Mouse (Mus musculus): ENCODE results near the gene Rai14. TPM values are rescaled to one million over a fixed set of nuclear protein-coding genes. Genes with fewer than 3 reads are reported as not detected.

The Rai14 gene
- polyA plus RNA-seq, 1 experiment from 2014 or later, result 64.1 TPM

DNA sequence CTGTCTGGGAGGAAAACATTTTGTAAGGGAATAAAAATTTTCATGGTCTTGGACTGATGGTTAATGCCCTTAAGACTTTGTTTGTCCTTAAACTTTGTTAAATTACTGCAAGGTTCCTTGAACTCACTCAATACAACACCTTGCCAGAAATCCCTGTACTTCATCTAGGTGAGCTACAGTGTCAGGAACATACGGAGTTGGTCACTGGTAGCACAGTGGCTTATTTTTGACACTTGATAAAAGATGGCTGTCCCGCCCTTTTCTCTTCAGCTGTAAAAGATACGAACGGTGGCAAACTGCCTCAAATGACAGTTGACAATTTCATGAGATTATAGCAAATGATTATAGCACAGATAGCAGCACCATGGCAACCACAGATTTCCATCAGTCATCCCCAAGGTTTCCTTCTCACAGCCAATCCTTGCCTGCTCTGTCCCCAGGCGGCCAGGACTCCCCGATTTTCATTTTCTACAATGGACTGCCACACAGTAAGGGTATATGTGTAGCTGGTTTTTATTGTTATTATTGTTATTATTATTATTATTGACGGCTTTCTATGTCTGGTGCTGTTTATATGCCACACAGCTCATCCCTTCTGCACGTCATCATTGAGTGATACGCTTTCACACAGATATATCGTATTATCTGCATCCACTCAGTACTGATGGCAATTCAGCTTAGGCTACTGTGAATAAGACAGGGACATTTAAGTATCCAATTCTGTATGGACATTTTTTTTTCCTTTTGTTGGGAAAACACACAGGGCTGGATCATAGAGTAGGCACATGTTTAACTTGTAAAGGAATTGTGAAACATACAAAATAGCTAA lies 129.9 kb downstream of the Rai14 start:
- Histone ChIP-seq H3K4me3 (replicated peaks) (no peak overlapping the region), H3K36me3 (peaks cover 41% of the 10 kb centered on the region), H3K9me3 (no peaks in the 10 kb centered on the region), H3K4me1 (replicated peaks) (no peaks in the 10 kb centered on the region), H3K9ac (replicated peaks) (no peak overlapping the region), H3K27ac (no peak overlapping the region), H3K4me2 (no peak overlapping the region), H3K27me3 (no peaks in the 10 kb centered on the region)
- 88% methylated on average over 10 of the region's 10 CpGs for WGBS
- no peak for ATAC-seq (ENCODE audit: insufficient number of reproducible peaks, insufficient read depth, low FRiP score, low TSS enrichment, low read depth)

DNA sequence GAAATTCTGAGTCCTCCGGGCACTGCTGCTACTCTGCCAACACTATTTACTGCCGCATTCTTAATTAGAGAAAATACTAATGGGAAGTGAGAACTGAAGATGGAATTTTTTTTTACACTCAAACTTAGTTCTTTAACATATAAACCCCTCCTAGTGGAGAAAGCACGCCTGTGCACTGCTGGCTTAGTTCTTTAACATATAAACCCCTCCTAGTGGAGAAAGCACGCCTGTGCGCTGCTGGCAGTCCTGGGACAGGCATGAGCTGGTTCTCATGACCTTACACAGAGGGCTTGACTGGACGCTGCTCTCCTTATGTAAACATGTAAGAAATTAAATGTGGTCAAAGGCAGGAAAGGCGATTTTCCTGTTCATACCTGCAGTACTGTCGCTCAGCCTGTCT lies 131.0 kb downstream of the Rai14 start:
- H3K4me3 ChIP-seq (replicated peaks), result no peak overlapping the region
- peak; percentile 79; the same call in 1 of the 2 replicates for ATAC-seq (ENCODE audit: insufficient number of reproducible peaks, insufficient read depth, low FRiP score, low TSS enrichment, low read depth)
- H3K4me2 ChIP-seq, result no peak overlapping the region
- no peaks in the 10 kb centered on the region for H3K9me3 ChIP-seq
- no peaks in the 10 kb centered on the region for H3K27me3 ChIP-seq
- no peak overlapping the region for H3K27ac ChIP-seq
- H3K9ac ChIP-seq (replicated peaks), result no peak overlapping the region
- WGBS, result 52% methylated on average over 8 of the region's 8 CpGs
- H3K36me3 ChIP-seq, result peaks cover 39% of the 10 kb centered on the region
- no peaks in the 10 kb centered on the region for H3K4me1 ChIP-seq (replicated peaks)

DNA sequence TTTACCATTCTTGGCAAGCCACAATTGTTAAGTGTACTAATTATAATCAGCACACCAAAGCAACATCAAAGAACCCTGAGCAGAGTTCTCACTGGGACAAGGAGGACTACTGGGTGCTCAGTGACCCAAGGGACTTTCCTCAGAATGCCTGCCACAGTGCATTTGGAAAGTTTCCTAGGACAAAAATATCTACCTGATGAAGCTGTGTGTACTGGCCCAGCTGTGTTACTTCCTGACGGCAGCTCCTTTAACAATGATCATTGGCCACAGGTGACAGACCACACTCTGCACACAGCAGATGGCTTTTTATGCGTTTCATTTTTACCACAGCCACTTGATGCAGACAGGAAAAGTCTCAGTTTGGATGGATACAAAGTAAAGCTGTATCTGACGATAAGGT lies 135.3 kb downstream of the Rai14 start:
- WGBS, result 83% methylated on average over 3 of the region's 3 CpGs
- H3K4me1 ChIP-seq (replicated peaks), result no peaks in the 10 kb centered on the region
- H3K9ac ChIP-seq (replicated peaks), result no peak overlapping the region
- H3K9me3 ChIP-seq, result no peaks in the 10 kb centered on the region
- no peak overlapping the region for H3K27ac ChIP-seq
- H3K4me2 ChIP-seq, result no peak overlapping the region
- no peaks in the 10 kb centered on the region for H3K27me3 ChIP-seq
- no peak for ATAC-seq (ENCODE audit: insufficient number of reproducible peaks, insufficient read depth, low FRiP score, low TSS enrichment, low read depth)
- peaks cover 55% of the 10 kb centered on the region for H3K36me3 ChIP-seq
- H3K4me3 ChIP-seq (replicated peaks), result no peak overlapping the region

DNA sequence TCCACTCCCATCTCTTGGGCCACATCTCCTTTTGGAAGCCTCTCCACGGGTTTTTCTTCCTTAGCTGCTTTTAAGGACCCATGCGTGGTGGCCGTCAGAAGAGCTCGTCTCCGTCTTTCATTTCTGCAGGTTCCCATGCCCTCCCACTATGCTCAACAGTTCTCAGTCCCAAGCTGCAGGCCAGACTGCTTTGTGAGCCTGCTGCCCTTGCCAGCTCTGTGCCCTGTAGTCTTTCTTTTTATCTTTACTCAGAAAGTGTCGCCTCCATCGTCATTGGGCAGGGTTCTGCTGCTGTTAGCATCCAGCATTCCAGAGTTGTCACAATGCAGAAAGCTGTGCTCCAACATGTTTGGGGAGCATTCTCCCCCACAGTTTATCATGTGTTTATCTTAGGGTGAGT lies 147.9 kb downstream of the Rai14 start:
- Histone ChIP-seq H3K9ac (replicated peaks) (no peak overlapping the region), H3K4me1 (replicated peaks) (no peaks in the 10 kb centered on the region), H3K4me2 (no peak overlapping the region), H3K36me3 (peaks cover 43% of the 10 kb centered on the region), H3K27ac (no peak overlapping the region), H3K4me3 (replicated peaks) (no peak overlapping the region), H3K9me3 (no peaks in the 10 kb centered on the region), H3K27me3 (no peaks in the 10 kb centered on the region)
- 87% methylated on average over 7 of the region's 7 CpGs for WGBS
- ATAC-seq (ENCODE audit: insufficient number of reproducible peaks, insufficient read depth, low FRiP score, low TSS enrichment, low read depth), result no peak

DNA sequence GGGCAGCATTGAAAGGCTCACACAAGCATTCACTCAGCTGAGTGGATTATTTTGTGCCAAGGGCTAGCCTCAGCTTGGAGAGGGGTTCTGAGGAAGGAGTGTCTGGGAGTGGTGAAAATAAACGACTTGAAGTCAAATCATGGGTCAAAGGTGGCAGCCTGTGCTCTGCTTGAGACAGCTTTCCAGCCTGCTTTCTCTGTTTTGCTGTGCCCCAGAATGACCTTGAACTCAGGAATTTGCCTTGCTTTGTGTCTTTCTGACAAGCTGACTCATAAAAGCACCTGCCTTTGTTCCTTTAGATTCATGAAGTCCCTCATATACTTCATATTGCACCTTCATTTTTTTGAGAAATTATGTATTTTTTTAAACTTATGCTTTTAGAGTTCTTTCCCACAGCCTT lies 150.2 kb downstream of the Rai14 start:
- Histone ChIP-seq H3K4me2 (no peak overlapping the region), H3K27me3 (no peaks in the 10 kb centered on the region), H3K9ac (replicated peaks) (no peak overlapping the region), H3K4me1 (replicated peaks) (no peaks in the 10 kb centered on the region), H3K27ac (no peak overlapping the region), H3K36me3 (peaks cover 22% of the 10 kb centered on the region), H3K4me3 (replicated peaks) (no peak overlapping the region), H3K9me3 (no peaks in the 10 kb centered on the region)
- no peak for ATAC-seq (ENCODE audit: insufficient number of reproducible peaks, insufficient read depth, low FRiP score, low TSS enrichment, low read depth)
- WGBS, result 35% methylated on average over 1 of the region's 1 CpGs

DNA sequence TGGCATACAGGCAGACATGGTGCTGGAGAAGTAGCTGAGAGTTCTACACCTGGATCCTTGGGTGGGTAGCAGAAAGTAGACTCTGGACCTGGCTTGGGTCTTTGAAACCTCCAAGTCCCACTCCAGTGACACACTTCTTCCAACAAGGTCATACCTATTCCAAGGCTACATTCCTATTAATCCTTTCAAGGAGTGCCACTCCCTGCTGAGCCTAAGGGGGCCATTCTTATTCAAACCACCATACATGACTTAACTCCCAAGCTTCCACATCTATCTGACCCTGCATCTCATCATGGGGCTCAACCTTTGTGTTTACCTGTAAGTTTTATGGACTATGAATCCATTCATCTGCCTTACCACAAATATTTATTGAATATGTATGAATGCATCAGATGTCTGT lies 152.1 kb downstream of the Rai14 start:
- Histone ChIP-seq H3K9ac (replicated peaks) (no peak overlapping the region), H3K27ac (no peak overlapping the region), H3K4me2 (no peak overlapping the region), H3K4me1 (replicated peaks) (no peaks in the 10 kb centered on the region), H3K9me3 (no peaks in the 10 kb centered on the region), H3K4me3 (replicated peaks) (no peak overlapping the region), H3K27me3 (no peaks in the 10 kb centered on the region), H3K36me3 (peaks cover 3% of the 10 kb centered on the region; the same call in 1 of the 2 replicates)
- no peak for ATAC-seq (ENCODE audit: insufficient number of reproducible peaks, insufficient read depth, low FRiP score, low TSS enrichment, low read depth)

DNA sequence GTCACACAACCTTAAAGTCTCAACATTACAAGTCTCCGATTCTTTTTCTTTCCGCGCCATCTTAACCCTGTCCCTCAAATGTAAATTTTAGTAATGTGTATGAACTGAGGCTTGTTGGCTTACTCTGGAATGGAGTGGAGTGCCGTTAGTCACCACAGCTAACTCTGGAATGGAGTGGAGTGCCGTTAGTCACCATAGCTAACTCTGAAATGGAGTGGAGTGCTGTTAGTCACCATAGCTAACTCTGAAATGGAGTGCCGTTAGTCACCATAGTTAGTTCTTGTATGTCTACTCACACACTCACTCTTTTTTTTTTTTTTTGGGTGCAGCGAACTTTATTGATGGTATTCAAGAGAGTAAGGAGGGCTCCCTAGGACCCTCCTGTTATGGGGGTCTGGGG lies 154.4 kb downstream of the Rai14 start:
- no peaks in the 10 kb centered on the region for H3K27me3 ChIP-seq
- no peaks in the 10 kb centered on the region for H3K4me1 ChIP-seq (replicated peaks)
- H3K9me3 ChIP-seq, result no peaks in the 10 kb centered on the region
- no peak overlapping the region for H3K9ac ChIP-seq (replicated peaks)
- 92% methylated on average over 7 of the region's 7 CpGs for WGBS
- H3K4me3 ChIP-seq (replicated peaks), result no peak overlapping the region
- no peak for ATAC-seq (ENCODE audit: insufficient number of reproducible peaks, insufficient read depth, low FRiP score, low TSS enrichment, low read depth)
- H3K36me3 ChIP-seq, result no peaks in the 10 kb centered on the region
- H3K27ac ChIP-seq, result no peak overlapping the region
- no peak overlapping the region for H3K4me2 ChIP-seq

DNA sequence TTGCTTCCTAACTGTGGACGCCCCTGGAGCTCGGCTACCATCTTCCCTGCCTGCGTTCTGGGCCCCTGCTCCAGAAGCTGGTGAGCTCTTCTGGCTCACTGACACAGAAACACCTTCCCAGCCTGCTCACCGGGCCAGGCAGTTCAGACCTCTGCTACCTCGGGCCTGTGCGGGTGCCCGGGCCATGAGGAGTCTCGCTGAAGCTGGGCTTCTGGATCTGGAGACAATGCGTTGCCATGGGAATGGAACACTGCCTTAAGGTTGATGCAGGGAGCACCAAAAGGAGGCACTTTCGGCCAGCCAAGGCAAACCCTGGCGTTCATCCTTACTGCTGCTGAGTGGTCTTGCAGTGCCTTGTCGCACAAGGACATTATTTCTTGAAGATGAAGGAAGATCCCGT lies 156.0 kb downstream of the Rai14 start, which contains the start of gene Ttc23l:
Gene Ttc23l, minus strand, starts transcription at position 204 of the 400 bp plus-strand sequence.
- WGBS, result 87% methylated on average over 13 of the region's 13 CpGs
- Histone ChIP-seq H3K4me1 (replicated peaks) (no peaks in the 10 kb centered on the region), H3K4me2 (no peak within 1 kb of the TSS), H3K27me3 (no peaks in the 10 kb centered on the region), H3K36me3 (no peaks in the 10 kb centered on the region), H3K9me3 (no peaks in the 10 kb centered on the region), H3K9ac (replicated peaks) (no peak within 1 kb of the TSS), H3K27ac (no peak within 1 kb of the TSS), H3K4me3 (replicated peaks) (no peak within 1 kb of the TSS)
- no peak for ATAC-seq (ENCODE audit: insufficient number of reproducible peaks, insufficient read depth, low FRiP score, low TSS enrichment, low read depth)

DNA sequence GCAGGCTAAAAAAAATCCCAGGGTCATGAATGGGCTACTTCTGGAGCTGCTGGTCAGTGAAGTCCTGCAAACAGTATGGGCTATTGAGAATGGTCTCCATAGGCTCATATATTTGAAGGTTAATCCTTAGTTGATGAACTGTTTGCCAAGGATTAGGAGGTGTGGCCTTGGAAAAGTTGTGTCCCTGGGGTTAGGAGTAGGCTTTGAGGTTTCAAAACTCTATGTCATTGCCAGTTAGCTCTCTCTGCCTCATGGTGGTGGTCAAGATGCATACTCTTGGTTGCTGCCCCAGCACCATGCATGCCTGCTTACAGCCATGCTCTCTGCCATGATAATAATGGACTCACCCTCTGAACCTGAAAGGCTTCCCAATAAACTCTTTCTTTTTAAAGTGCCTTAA lies 160.1 kb downstream of the Rai14 start:
- H3K9ac ChIP-seq (replicated peaks), result no peak overlapping the region
- H3K4me3 ChIP-seq (replicated peaks), result no peak overlapping the region
- H3K9me3 ChIP-seq, result no peaks in the 10 kb centered on the region
- ATAC-seq (ENCODE audit: insufficient number of reproducible peaks, insufficient read depth, low FRiP score, low TSS enrichment, low read depth), result no peak
- no peaks in the 10 kb centered on the region for H3K4me1 ChIP-seq (replicated peaks)
- no peak overlapping the region for H3K27ac ChIP-seq
- H3K4me2 ChIP-seq, result no peak overlapping the region
- no peaks in the 10 kb centered on the region for H3K27me3 ChIP-seq
- no peaks in the 10 kb centered on the region for H3K36me3 ChIP-seq

DNA sequence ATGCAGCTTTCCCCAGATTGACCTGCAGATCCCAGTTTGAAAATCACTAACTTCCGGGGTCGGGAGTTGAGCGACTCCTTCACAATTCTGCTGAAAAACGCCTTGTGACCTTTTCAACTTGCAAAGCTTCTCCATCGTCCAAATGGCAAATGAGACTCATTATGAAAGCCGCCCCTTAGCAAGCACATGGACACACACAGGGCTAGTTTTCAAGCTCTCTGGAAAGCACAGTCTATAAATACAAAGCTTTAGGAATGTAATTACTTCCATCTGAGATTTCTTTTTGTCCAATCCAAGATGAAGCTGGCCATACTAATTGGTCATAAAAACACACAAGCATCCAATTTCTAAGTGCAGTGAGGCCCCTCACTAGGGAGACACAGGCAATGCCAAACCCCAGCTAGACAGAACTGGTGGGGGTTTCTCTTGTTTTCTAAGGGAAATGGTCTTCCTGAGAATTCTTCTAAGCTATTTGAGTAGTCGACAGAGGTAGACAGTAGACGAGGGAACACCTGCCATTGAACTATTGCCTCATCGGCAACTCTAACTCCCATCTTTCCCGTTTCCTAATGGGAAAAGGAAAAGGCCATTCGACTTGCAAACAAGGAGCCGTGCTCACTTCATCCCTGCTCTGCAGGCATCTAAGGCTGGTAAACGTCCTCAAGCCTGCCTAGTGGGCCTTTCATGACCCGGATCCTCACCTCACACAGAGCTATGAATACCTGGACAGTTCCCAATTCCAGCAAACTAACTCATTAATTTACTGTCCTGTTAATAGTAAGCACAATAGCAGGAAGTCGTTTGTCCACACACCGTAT lies 173.9 kb downstream of the Rai14 start:
- 22% methylated on average over 16 of the region's 16 CpGs for WGBS
- peak overlapping the region; percentile 22; the same call in 1 of the 2 replicates for H3K4me2 ChIP-seq
- H3K9me3 ChIP-seq, result no peaks in the 10 kb centered on the region
- H3K27ac ChIP-seq, result peak overlapping the region; percentile 84
- H3K4me1 ChIP-seq (replicated peaks), result peaks cover 21% of the 10 kb centered on the region
- no peaks in the 10 kb centered on the region for H3K36me3 ChIP-seq
- no peak overlapping the region for H3K4me3 ChIP-seq (replicated peaks)
- H3K9ac ChIP-seq (replicated peaks), result no peak overlapping the region
- ATAC-seq (ENCODE audit: insufficient number of reproducible peaks, insufficient read depth, low FRiP score, low TSS enrichment, low read depth), result peak; percentile 95
- H3K27me3 ChIP-seq, result no peaks in the 10 kb centered on the region

DNA sequence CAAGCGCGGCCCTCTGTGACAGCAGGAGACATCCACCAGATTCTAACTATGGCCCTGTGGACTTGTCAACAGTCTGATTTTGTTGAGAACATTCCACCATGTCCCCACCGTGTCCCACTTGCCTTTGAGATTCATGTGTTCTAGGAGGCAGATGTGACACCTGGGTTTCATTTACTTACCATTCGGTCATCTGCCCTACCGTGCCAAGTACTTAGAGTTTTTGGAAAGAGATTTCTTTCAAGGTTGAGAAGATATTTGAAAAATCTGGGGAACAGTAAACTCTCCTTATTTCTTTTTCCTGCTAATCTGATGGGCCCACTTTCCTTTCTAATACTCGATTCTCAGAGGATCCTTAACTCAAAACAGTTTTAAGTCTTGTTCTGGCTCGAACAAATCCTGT lies 178.5 kb downstream of the Rai14 start:
- no peaks in the 10 kb centered on the region for H3K36me3 ChIP-seq
- H3K9ac ChIP-seq (replicated peaks), result no peak overlapping the region
- 54% methylated on average over 7 of the region's 7 CpGs for WGBS
- no peak overlapping the region for H3K27ac ChIP-seq
- H3K4me3 ChIP-seq (replicated peaks), result no peak overlapping the region
- no peak overlapping the region for H3K4me2 ChIP-seq
- H3K27me3 ChIP-seq, result no peaks in the 10 kb centered on the region
- H3K4me1 ChIP-seq (replicated peaks), result peaks cover 16% of the 10 kb centered on the region
- no peak for ATAC-seq (ENCODE audit: insufficient number of reproducible peaks, insufficient read depth, low FRiP score, low TSS enrichment, low read depth)
- H3K9me3 ChIP-seq, result no peaks in the 10 kb centered on the region
